Mouse (Mus musculus) lung, postnatal 0 days (tissue): ENCODE measurements around the gene Armcx5. TPM values are rescaled to one million over a fixed set of nuclear protein-coding genes. Genes with fewer than 3 reads are reported as not detected.

Source experiments
- ATAC-seq: fragments of 200-750 bp; cut with Nextera tagmentation; 2 replicates; pipeline ENCODE4 v1.8.0; 2017; ENCODE audit warnings: moderate library complexity
- DNase-seq: peaks from one replicate; pipeline ENCODE4 v3.0.0-alpha.2; 2016; ENCODE audit warnings: low spot score
- H3K27ac ChIP-seq: fragments of 300-500 bp; sonication (generic); 2 replicates; pipeline ENCODE4 v1.5.1; 2014; ENCODE audit warnings: antibody characterized with exemption, mild to moderate bottlenecking, low read length, mixed read lengths
- H3K27me3 ChIP-seq: fragments of 300-500 bp; sonication (generic); replicated peaks from 2 replicates; pipeline ENCODE4 v1.6.1; 2014; ENCODE audit warnings: low read length, mixed read lengths; ENCODE audit not compliant: insufficient read depth
- H3K36me3 ChIP-seq: fragments of 300-500 bp; sonication (generic); 2 replicates; pipeline ENCODE4 v1.6.1; 2014; ENCODE audit warnings: low read length, mixed read lengths; ENCODE audit not compliant: insufficient read depth
- H3K4me1 ChIP-seq: fragments of 300-500 bp; sonication (generic); 2 replicates; pipeline ENCODE4 v1.6.1; 2014; ENCODE audit warnings: antibody characterized with exemption, low read depth, low read length, mixed read lengths; ENCODE audit not compliant: insufficient read depth
- H3K4me2 ChIP-seq: fragments of 300-500 bp; sonication (generic); replicated peaks from 2 replicates; pipeline ENCODE4 v1.6.1; 2014; ENCODE audit warnings: low read depth, mild to moderate bottlenecking, low read length, moderate library complexity, mixed read lengths
- H3K4me3 ChIP-seq: fragments of 300-500 bp; sonication (generic); 2 replicates; pipeline ENCODE4 v1.5.1; 2014; ENCODE audit warnings: low read depth, low read length
- H3K9ac ChIP-seq: fragments of 300-500 bp; sonication (generic); replicated peaks from 2 replicates; pipeline ENCODE4 v1.6.1; 2014; ENCODE audit warnings: low read depth, mild to moderate bottlenecking
- H3K9me3 ChIP-seq: fragments of 300-500 bp; sonication (generic); 2 replicates; pipeline ENCODE4 v1.6.1; 2016; ENCODE audit warnings: low read length, mixed read lengths
- CTCF ChIP-seq: IDR thresholded peaks from 2 replicates; pipeline ENCODE4 v1.5.1; 2016; ENCODE audit warnings: antibody characterized with exemption, mild to moderate bottlenecking
- EP300 ChIP-seq: IDR thresholded peaks from 2 replicates; pipeline ENCODE4 v1.6.1; 2016; ENCODE audit warnings: antibody characterized with exemption, mild to moderate bottlenecking, control low read depth
- WGBS: fragments of 180-500 bp; shearing (Covaris S2); extraction: QIAGEN DNeasy Blood & Tissue Kit; methylation state at CpG from one replicate; pipeline ENCODE4 v1.1.7; 2014; 5-methylcytosine and 5-hydroxymethylcytosine counted together
- polyA plus RNA-seq: library from polyadenylated mRNA; unstranded; fragments of >200 nt; fragmentation: Nextera tagmentation; extraction: Ambion mirVana; gene quantifications from 2 replicates; pipeline ENCODE4 v1.2.1, GENCODE M21; 2015

Armcx5 gene
- polyA plus RNA-seq = 6.7 and 8.4 TPM in 2 replicates

- Histone ChIP-seq H3K27ac (peak within 1 kb of the TSS; percentile 57), H3K9ac (peak within 1 kb of the TSS; percentile 54), H3K4me2 (peak within 1 kb of the TSS; percentile 50), H3K4me1 (no peaks in the 10 kb centered on the region), H3K27me3 (no peaks in the 10 kb centered on the region), H3K4me3 (peak within 1 kb of the TSS; percentile 54), H3K36me3 (no peaks in the 10 kb centered on the region), H3K9me3 (no peaks in the 10 kb centered on the region)
- DNase-seq = peak; percentile 94
- 13% methylated on average over 48 of the region's 48 CpGs for WGBS
- TF ChIP-seq EP300 (no peak), CTCF (no peak)
- ATAC-seq = peak; percentile 99
Measured at GRCm38 (mm10) chrX:135742304-135743055, at the start of gene Armcx5, which contains the start of gene Gprasp1. TSS of gene Armcx5 (plus strand) at chrX:135742733. TSS of gene Gprasp1 (plus strand) at chrX:135742733.

- Histone ChIP-seq H3K9me3 (no peaks in the 10 kb centered on the region), H3K27ac (no peak within 1 kb of the TSS), H3K9ac (no peak within 1 kb of the TSS), H3K27me3 (no peaks in the 10 kb centered on the region), H3K4me2 (no peak within 1 kb of the TSS), H3K36me3 (no peaks in the 10 kb centered on the region), H3K4me3 (no peak within 1 kb of the TSS), H3K4me1 (no peaks in the 10 kb centered on the region)
- 59% methylated on average over 1 of the region's 1 CpGs for WGBS
- DNase-seq = no peak
- TF ChIP-seq CTCF (no peak), EP300 (no peak)
- ATAC-seq = no peak
Measured at GRCm38 (mm10) chrX:135693633-135694032, 48.9 kb upstream of the Armcx5 start, which contains the start of gene Tcp11x2. TSS of gene Tcp11x2 (minus strand) at chrX:135693790.

GRCm38 (mm10) chrX:135703111-135703510, 39.4 kb upstream of the Armcx5 start:
- Histone ChIP-seq H3K27me3 (no peaks in the 10 kb centered on the region), H3K4me2 (no peak overlapping the region), H3K36me3 (no peaks in the 10 kb centered on the region), H3K4me3 (no peak overlapping the region), H3K9ac (no peak overlapping the region), H3K4me1 (no peaks in the 10 kb centered on the region), H3K27ac (no peak overlapping the region), H3K9me3 (no peaks in the 10 kb centered on the region)
- ATAC-seq = no peak
- WGBS = 78% methylated on average over 1 of the region's 1 CpGs
- DNase-seq = no peak
- no peak for TF ChIP-seq CTCF
- no peak for TF ChIP-seq EP300

GRCm38 (mm10) chrX:135704349-135704748, 38.2 kb upstream of the Armcx5 start:
- no peaks in the 10 kb centered on the region for H3K27me3 ChIP-seq
- 28% methylated on average over 2 of the region's 2 CpGs for WGBS
- no peak overlapping the region for H3K9ac ChIP-seq
- no peak overlapping the region for H3K4me2 ChIP-seq
- no peaks in the 10 kb centered on the region for H3K36me3 ChIP-seq
- no peak overlapping the region for H3K27ac ChIP-seq
- peak; percentile 27; the same call in 1 of the 2 replicates for TF ChIP-seq CTCF
- no peak for TF ChIP-seq EP300
- H3K4me1 ChIP-seq = no peaks in the 10 kb centered on the region
- ATAC-seq (no peak), DNase-seq (no peak)
- H3K9me3 ChIP-seq = no peaks in the 10 kb centered on the region
- no peak overlapping the region for H3K4me3 ChIP-seq

- Histone ChIP-seq H3K9ac (no peak overlapping the region), H3K36me3 (no peaks in the 10 kb centered on the region), H3K9me3 (no peaks in the 10 kb centered on the region), H3K27ac (no peak overlapping the region), H3K4me1 (no peaks in the 10 kb centered on the region), H3K4me2 (no peak overlapping the region), H3K27me3 (no peaks in the 10 kb centered on the region), H3K4me3 (no peak overlapping the region)
- 59% methylated on average over 2 of the region's 2 CpGs for WGBS
- TF ChIP-seq CTCF = no peak
- TF ChIP-seq EP300 = no peak
- ATAC-seq = no peak
- DNase-seq = no peak
Measured at GRCm38 (mm10) chrX:135712845-135713244, 29.7 kb upstream of the Armcx5 start.

- H3K27me3 ChIP-seq = no peaks in the 10 kb centered on the region
- no peak within 1 kb of the TSS for H3K27ac ChIP-seq
- no peak within 1 kb of the TSS for H3K4me3 ChIP-seq
- ATAC-seq = no peak
- H3K4me2 ChIP-seq = no peak within 1 kb of the TSS
- WGBS = 79% methylated on average over 10 of the region's 10 CpGs
- TF ChIP-seq EP300 = no peak
- TF ChIP-seq CTCF = no peak
- H3K4me1 ChIP-seq = no peaks in the 10 kb centered on the region
- no peak within 1 kb of the TSS for H3K9ac ChIP-seq
- no peaks in the 10 kb centered on the region for H3K36me3 ChIP-seq
- no peak for DNase-seq
- H3K9me3 ChIP-seq = no peaks in the 10 kb centered on the region
Measured at GRCm38 (mm10) chrX:135725161-135725560, 17.4 kb upstream of the Armcx5 start, which contains the start of gene Tmsb15a. TSS of gene Tmsb15a (minus strand) at chrX:135725261.
